Mouse (Mus musculus) liver, embryonic 14 days (tissue): ENCODE data around the gene Thada. TPM values are rescaled to one million over a fixed set of nuclear protein-coding genes. Genes with fewer than 3 reads are reported as not detected.

Source experiments
- polyA plus RNA-seq: library from polyadenylated mRNA; depleted of rRNA; stranded (reverse); fragments of >200 nt; gene quantifications from 2 replicates; pipeline ENCODE4 v1.2.3, GENCODE M21; 2012; rRNA removed

Gene Thada
- 2.7 TPM in 2 replicates for polyA plus RNA-seq

GRCm38 (mm10) chr17:84465753-84466608 lies at the start of gene Thada:
Gene Thada, minus strand, starts transcription at chr17:84466205.

GRCm38 (mm10) chr17:84511682-84512515 lies 45.9 kb upstream of the Thada start, which contains the start of gene Plekhh2:
Gene Plekhh2, plus strand, starts transcription at chr17:84511895.

GRCm38 (mm10) chr17:84187727-84188373 lies 278.2 kb downstream of the Thada start, which contains the start of gene Zfp36l2:
Gene Zfp36l2, minus strand, starts transcription at chr17:84187947.

Other genes starting within 250 kb of the Thada start
- gene Plekhh2, start 45.7 kb upstream of the Thada start, polyA plus RNA-seq, result 0.32 and 0.48 TPM in 2 replicates
- 1.1 and 1.4 TPM in 2 replicates for gene Dync2li1, start 160.3 kb upstream of the Thada start, polyA plus RNA-seq
- gene Abcg8, start 210.1 kb upstream of the Thada start, polyA plus RNA-seq, result 0.38 and 0.43 TPM in 2 replicates
- 0.20 and 0.32 TPM in 2 replicates for gene Abcg5, start 216.8 kb upstream of the Thada start, polyA plus RNA-seq